Mouse (Mus musculus) lung, adult 2 months (tissue): ENCODE data around the gene Cdkal1.

ENCODE experiments used
- CTCF ChIP-seq: fragments of 200-500 bp; IDR thresholded peaks from 2 replicates; pipeline ENCODE4 v1.5.1; 2011; ENCODE audit warnings: mild to moderate bottlenecking, low read length, control low read depth; ENCODE audit not compliant: insufficient read depth
- POLR2A ChIP-seq: fragments of 200-500 bp; IDR thresholded peaks from 2 replicates; pipeline ENCODE4 v1.6.1; 2011; ENCODE audit warnings: low read depth, mild to moderate bottlenecking, control low read depth, low read length, borderline replicate concordance; ENCODE audit errors: extremely low read depth

- TF ChIP-seq POLR2A: no peak
- TF ChIP-seq CTCF: no peak
These were observed 352.9 kb downstream of the Cdkal1 start for GRCm38 (mm10) chr13:29502481-29503146.
